Mouse (Mus musculus): ENCODE data around the gene 1190002N15Rik.

Gene 1190002N15Rik

GRCm38 (mm10) chr9:94537970-94538822 lies at the start of gene 1190002N15Rik:
1190002N15Rik (minus strand) TSS chr9:94538081.
- DNase-seq (ENCODE audit: inconsistent ontology term), result peak; percentile 99

- DNase-seq (ENCODE audit: inconsistent ontology term), result peak; percentile 51
These were observed 44.4 kb upstream of the 1190002N15Rik start for GRCm38 (mm10) chr9:94582309-94582708.

GRCm38 (mm10) chr9:94581661-94582060 lies 43.8 kb upstream of the 1190002N15Rik start:
- DNase-seq (ENCODE audit: inconsistent ontology term), result no peak

GRCm38 (mm10) chr9:94580071-94580737 lies 42.3 kb upstream of the 1190002N15Rik start:
- no peak for DNase-seq (ENCODE audit: inconsistent ontology term)

GRCm38 (mm10) chr9:94571802-94572201 lies 33.9 kb upstream of the 1190002N15Rik start:
- DNase-seq (ENCODE audit: inconsistent ontology term), result no peak

- no peak for DNase-seq (ENCODE audit: inconsistent ontology term)
These were observed 30.5 kb upstream of the 1190002N15Rik start for GRCm38 (mm10) chr9:94568386-94568785.

- peak; percentile 43 for DNase-seq (ENCODE audit: inconsistent ontology term)
These were observed 29.9 kb upstream of the 1190002N15Rik start for GRCm38 (mm10) chr9:94567722-94568314.

- no peak for DNase-seq (ENCODE audit: inconsistent ontology term)
These were observed 19.1 kb upstream of the 1190002N15Rik start for GRCm38 (mm10) chr9:94556776-94557514.

GRCm38 (mm10) chr9:94556249-94556648 lies 18.4 kb upstream of the 1190002N15Rik start:
- DNase-seq (ENCODE audit: inconsistent ontology term), result no peak

GRCm38 (mm10) chr9:94550493-94551095 lies 12.7 kb upstream of the 1190002N15Rik start:
- peak; percentile 45 for DNase-seq (ENCODE audit: inconsistent ontology term)

GRCm38 (mm10) chr9:94543881-94544280 lies 6.0 kb upstream of the 1190002N15Rik start:
- DNase-seq (ENCODE audit: inconsistent ontology term), result no peak

GRCm38 (mm10) chr9:94540343-94541095 lies 2.6 kb upstream of the 1190002N15Rik start:
- DNase-seq (ENCODE audit: inconsistent ontology term), result peak; percentile 14

- peak; percentile 27 for DNase-seq (ENCODE audit: inconsistent ontology term)
These were observed 1.5 kb upstream of the 1190002N15Rik start for GRCm38 (mm10) chr9:94539346-94539865.

- DNase-seq (ENCODE audit: inconsistent ontology term), result no peak
These were observed 902 bp upstream of the 1190002N15Rik start for GRCm38 (mm10) chr9:94538823-94539143.

GRCm38 (mm10) chr9:94537051-94537917 lies 597 bp downstream of the 1190002N15Rik start:
- peak; percentile 83 for DNase-seq (ENCODE audit: inconsistent ontology term)

GRCm38 (mm10) chr9:94536261-94536905 lies 1.5 kb downstream of the 1190002N15Rik start:
- peak; percentile 65 for DNase-seq (ENCODE audit: inconsistent ontology term)

GRCm38 (mm10) chr9:94534795-94535194 lies 3.1 kb downstream of the 1190002N15Rik start:
- DNase-seq (ENCODE audit: inconsistent ontology term), result peak; percentile 16

GRCm38 (mm10) chr9:94534226-94534625 lies 3.7 kb downstream of the 1190002N15Rik start:
- DNase-seq (ENCODE audit: inconsistent ontology term), result peak; percentile 15

- DNase-seq (ENCODE audit: inconsistent ontology term), result peak; percentile 29
These were observed 4.2 kb downstream of the 1190002N15Rik start for GRCm38 (mm10) chr9:94533641-94534040.

Measured in Muller cell, postnatal 12 days (primary cell).